ENCODE assay signal across 8 mouse cellular contexts in genomic region chr19:57364942-57365673, GRCm38 (mm10). TPM values are rescaled to one million over a fixed set of nuclear protein-coding genes. Genes with fewer than 3 reads are reported as not detected.
A peak's percentile ranks its signal among the peaks of the same experiment; 100 is the strongest.
DNase-seq lines count a peak whose midpoint lies in the region; ATAC-seq and TF ChIP-seq lines count a peak whose summit lies in the region.

No protein-coding gene starts in this region.

- no peak for ATAC-seq in midbrain, embryonic 14.5 days (ENCODE audit: low FRiP score, low TSS enrichment)
- no peak for ATAC-seq in midbrain, postnatal 0 days (ENCODE audit: low FRiP score)

- peaks cover 12% of the 10 kb centered on the region for H3K36me3 ChIP-seq in midbrain, embryonic 14.5 days (ENCODE audit: control insufficient read depth, insufficient read depth, low read length)
- H3K36me3 ChIP-seq in midbrain, postnatal 0 days (ENCODE audit: insufficient read depth, low read length), result peaks cover 6% of the 10 kb centered on the region; the same call in 1 of the 2 replicates

- WGBS in midbrain, embryonic 14.5 days, result 61% methylated on average over 11 of the region's 11 CpGs
- WGBS in midbrain, postnatal 0 days, result 49% methylated on average over 11 of the region's 11 CpGs

- 0 out of 2 replicates have a peak overlapping the region, but pooled peaks have one; percentile 10 for H3K4me2 ChIP-seq in midbrain, embryonic 14.5 days (ENCODE audit: low read length)
- no peak overlapping the region for H3K4me2 ChIP-seq in midbrain, postnatal 0 days (ENCODE audit: low read depth, low read length, poor library complexity, severe bottlenecking)

- no peak overlapping the region for H3K27ac ChIP-seq in midbrain, embryonic 14.5 days (replicated peaks; ENCODE audit: low read depth, low read length)
- no peak overlapping the region for H3K27ac ChIP-seq in midbrain, postnatal 0 days (ENCODE audit: low read depth, low read length)

- no peak overlapping the region for H3K4me3 ChIP-seq in midbrain, embryonic 14.5 days (replicated peaks; ENCODE audit: low read depth, low read length)
- no peak overlapping the region for H3K4me3 ChIP-seq in midbrain, postnatal 0 days (ENCODE audit: low read depth, low read length)

- H3K4me1 ChIP-seq in midbrain, embryonic 14.5 days (ENCODE audit: control insufficient read depth, insufficient read depth, low read length), result peaks cover 44% of the 10 kb centered on the region
- peaks cover 17% of the 10 kb centered on the region for H3K4me1 ChIP-seq in midbrain, postnatal 0 days (ENCODE audit: insufficient read depth, low read length)

- DNase-seq in midbrain, embryonic 14.5 days, result no peak
- no peak for DNase-seq in midbrain, postnatal 0 days (ENCODE audit: low spot score)
- peak; percentile 59 to 63 for DNase-seq in gastrocnemius, adult 8-10 months (ENCODE audit: low spot score in 2 of 2)
- peak; percentile 68 for DNase-seq in kidney, adult 18-20 months
- peak; percentile 61 for DNase-seq in lung, postnatal 10 days
- no peak for DNase-seq in right cerebral cortex, postnatal 36 days (ENCODE audit: low spot score in 2 of 2)
- DNase-seq in frontal cortex, postnatal 36 days (ENCODE audit: low spot score in 2 of 2), result no peak
- no peak for DNase-seq in right cerebral cortex, postnatal 25 days

- H3K27me3 ChIP-seq in midbrain, embryonic 14.5 days (ENCODE audit: control insufficient read depth, insufficient read depth, low read length), result no peaks in the 10 kb centered on the region
- H3K27me3 ChIP-seq in midbrain, postnatal 0 days (ENCODE audit: insufficient read depth, low read length), result no peaks in the 10 kb centered on the region

- no peak for TF ChIP-seq CTCF in midbrain, postnatal 0 days (IDR thresholded peaks at IDR 0.05)

- H3K9ac ChIP-seq in midbrain, embryonic 14.5 days (replicated peaks; ENCODE audit: low read length), result no peak overlapping the region; the same call in 1 of the 2 replicates
- H3K9ac ChIP-seq in midbrain, postnatal 0 days (replicated peaks; ENCODE audit: low read length, poor library complexity, severe bottlenecking), result no peak overlapping the region

- no peaks in the 10 kb centered on the region for H3K9me3 ChIP-seq in midbrain, embryonic 14.5 days (ENCODE audit: control insufficient read depth, low read length)
- no peaks in the 10 kb centered on the region for H3K9me3 ChIP-seq in midbrain, postnatal 0 days (ENCODE audit: low read length)

RNA-seq across cellular contexts. Expression of gene Fam160b1, which starts 4.6 kb away (rescaled TPM):
- 16.2 and 18.6 TPM in 2 replicates for polyA plus RNA-seq in midbrain, embryonic 14.5 days (2014; fragmentation: Nextera tagmentation; extraction: Ambion mirVana)
- 19.9 and 22.4 TPM in 2 replicates for total RNA-seq in midbrain, postnatal 0 days (2014; rRNA removed)
- 10.7 and 11.0 TPM in 2 replicates for polyA plus RNA-seq in midbrain, postnatal 0 days (2015; fragmentation: Nextera tagmentation; extraction: Ambion mirVana)
- 10 to 100 TPM in 3 of 4 experiments, 1 to 10 TPM in 1; 10.0 to 12.1 (median 12.0) TPM for total RNA-seq in gastrocnemius, adult 8-10 months (2022)

RNA-seq across cellular contexts. Expression of gene Ablim1, which starts 50.4 kb away (rescaled TPM):
- 44.4 and 52.8 TPM in 2 replicates for polyA plus RNA-seq in midbrain, embryonic 14.5 days (2014; fragmentation: Nextera tagmentation; extraction: Ambion mirVana)
- 81.2 and 104 TPM in 2 replicates for total RNA-seq in midbrain, postnatal 0 days (2014; rRNA removed)
- polyA plus RNA-seq in midbrain, postnatal 0 days (2015; fragmentation: Nextera tagmentation; extraction: Ambion mirVana), result 50.7 and 53.2 TPM in 2 replicates
- 10 to 100 TPM; 37.8 to 51.1 (median 48.1) TPM for total RNA-seq in gastrocnemius, adult 8-10 months (2022)

Comparison
In these comparisons a context has a peak if more than half of its experiments do, and no peak if none do; other contexts are left out.
1. DNase-seq: peak in gastrocnemius, adult 8-10 months (2 of 2), kidney, adult 18-20 months (single experiment) and lung, postnatal 10 days (single experiment); none in midbrain, embryonic 14.5 days (single experiment), midbrain, postnatal 0 days (single experiment), right cerebral cortex, postnatal 36 days (0 of 2), frontal cortex, postnatal 36 days (0 of 2) and right cerebral cortex, postnatal 25 days (single experiment).